Mouse (Mus musculus) lung, postnatal 14 days (tissue): Measurements from ENCODE around the gene Hmces.

Source experiments
- DNase-seq: peaks from one replicate; pipeline ENCODE4 v3.0.0; 2021

Gene Hmces

GRCm38 (mm10) chr6:87913661-87914325, at the start of gene Hmces:
TSS of gene Hmces (plus strand) at chr6:87913935.
- DNase-seq: peak; percentile 77

GRCm38 (mm10) chr6:87866211-87866610, 47.5 kb upstream of the Hmces start:
- no peak for DNase-seq

DNA sequence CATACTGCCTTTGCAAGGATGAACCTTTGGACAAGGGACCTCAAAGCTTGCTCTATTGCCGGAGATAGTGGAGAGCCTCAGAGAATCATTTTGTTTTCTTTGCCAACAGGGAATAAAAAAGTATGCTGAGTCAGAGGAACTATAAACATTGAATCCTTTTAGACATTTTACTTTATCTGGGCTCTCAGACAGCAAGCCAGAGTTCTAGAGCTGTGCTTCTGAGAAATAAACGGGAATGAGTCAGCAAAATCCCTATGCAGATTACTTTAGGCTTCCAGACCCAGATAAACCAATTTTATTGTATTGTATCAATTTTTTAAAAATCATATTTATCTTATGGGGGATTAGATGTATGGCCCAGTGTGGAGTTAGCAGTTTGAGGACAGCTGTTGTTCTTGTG, 46.5 kb upstream of the Hmces start:
- DNase-seq: no peak

DNA sequence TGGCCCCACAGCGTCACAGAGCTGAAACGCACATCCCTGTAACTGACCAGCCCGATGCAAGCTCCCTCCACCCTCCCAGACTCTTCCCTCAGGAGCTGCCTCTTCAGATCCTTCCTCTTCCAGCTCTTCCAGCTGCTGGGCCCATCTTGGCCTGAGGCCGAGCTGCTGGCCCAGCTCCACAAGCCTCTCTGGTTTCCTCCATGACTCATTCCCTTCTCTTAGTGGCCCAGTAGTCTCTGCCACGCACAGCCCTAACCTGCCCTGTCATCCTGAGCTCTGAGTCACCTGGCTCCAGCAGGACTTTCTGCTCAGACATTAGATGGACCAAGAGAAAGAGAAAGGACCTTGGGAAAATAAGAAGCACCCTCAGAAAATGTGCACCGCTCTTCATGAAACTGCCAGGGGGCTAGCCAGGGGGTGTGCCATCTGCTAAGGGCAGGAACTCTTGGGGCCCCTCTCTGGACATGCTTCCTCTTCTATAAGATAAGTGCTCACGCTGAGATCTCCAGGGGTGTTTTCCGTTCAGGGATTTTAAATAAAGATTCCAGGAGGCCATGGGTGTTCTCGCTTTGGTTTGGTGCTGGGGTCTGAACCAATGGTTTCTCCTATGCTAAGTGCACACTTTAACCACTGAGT, 44.7 kb upstream of the Hmces start:
- peak; percentile 82 for DNase-seq

- no peak for DNase-seq
Observed at GRCm38 (mm10) chr6:87870440-87870839, 43.3 kb upstream of the Hmces start.

GRCm38 (mm10) chr6:87871240-87871639, 42.5 kb upstream of the Hmces start:
- no peak for DNase-seq

DNA sequence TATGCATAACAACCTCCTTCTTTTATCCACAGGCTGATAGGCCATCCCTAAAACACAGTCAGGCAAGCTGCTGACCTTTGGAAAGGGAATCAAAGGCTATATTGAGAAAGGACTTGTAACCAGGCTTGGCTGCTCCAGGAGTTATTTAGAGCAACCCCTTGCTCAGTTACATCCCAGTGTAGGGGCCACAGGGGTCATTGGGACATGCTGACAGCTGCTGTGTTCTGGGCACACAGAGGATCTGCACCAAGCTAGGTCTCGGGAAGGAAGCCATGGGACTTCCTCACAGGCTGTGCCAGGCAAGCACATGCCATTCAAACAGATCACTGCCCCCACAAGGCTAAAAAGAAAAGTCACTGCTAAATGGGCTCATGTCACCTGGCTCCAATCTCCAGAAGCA, 40.6 kb upstream of the Hmces start:
- no peak for DNase-seq

- DNase-seq: no peak
Observed at GRCm38 (mm10) chr6:87873963-87874362, 39.8 kb upstream of the Hmces start.

GRCm38 (mm10) chr6:87875083-87875482, 38.7 kb upstream of the Hmces start:
- DNase-seq: no peak

GRCm38 (mm10) chr6:87875562-87875961, 38.2 kb upstream of the Hmces start:
- DNase-seq: no peak

- peak; percentile 27 for DNase-seq
Observed at GRCm38 (mm10) chr6:87876068-87876643, 37.6 kb upstream of the Hmces start.

DNA sequence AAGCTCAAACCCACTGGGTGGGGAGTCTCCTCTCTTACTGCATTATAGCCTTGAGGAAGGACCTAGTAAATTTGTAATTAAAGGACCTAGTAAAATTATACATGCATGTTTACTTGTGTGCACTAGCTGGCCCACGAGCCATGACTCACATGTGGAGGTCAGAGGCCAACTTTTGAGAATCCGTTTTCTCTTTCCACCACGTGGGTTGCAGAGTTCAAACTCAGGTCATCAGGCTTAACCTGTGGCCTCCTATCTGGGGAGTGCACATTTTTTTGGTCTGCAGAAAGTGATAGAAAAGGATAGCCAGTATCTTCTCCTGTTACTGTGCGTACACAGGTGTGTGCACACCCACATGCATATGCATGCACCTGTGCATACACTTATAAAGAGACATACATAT, 34.7 kb upstream of the Hmces start:
- DNase-seq: no peak

DNA sequence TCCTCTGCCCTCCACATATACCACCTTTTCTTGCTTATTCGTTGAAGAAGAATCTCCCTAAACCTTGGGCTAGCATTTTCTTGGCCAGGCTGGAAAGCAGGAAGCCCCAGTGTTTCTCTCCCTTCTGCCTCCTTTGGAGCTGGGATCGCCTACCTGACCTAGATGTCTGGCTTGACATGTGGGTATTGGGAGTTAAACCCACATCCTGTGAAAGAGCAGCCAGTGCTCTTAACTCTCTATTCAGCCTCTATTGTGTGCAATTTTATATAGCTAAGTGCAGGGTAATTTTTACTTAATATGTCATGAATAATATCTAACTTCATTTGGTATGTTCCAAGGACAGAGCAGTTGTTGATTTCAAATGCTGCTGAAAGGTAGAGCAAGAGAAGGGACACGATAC, 34.1 kb upstream of the Hmces start:
- DNase-seq: no peak

GRCm38 (mm10) chr6:87882221-87882620, 31.5 kb upstream of the Hmces start:
- no peak for DNase-seq

DNA sequence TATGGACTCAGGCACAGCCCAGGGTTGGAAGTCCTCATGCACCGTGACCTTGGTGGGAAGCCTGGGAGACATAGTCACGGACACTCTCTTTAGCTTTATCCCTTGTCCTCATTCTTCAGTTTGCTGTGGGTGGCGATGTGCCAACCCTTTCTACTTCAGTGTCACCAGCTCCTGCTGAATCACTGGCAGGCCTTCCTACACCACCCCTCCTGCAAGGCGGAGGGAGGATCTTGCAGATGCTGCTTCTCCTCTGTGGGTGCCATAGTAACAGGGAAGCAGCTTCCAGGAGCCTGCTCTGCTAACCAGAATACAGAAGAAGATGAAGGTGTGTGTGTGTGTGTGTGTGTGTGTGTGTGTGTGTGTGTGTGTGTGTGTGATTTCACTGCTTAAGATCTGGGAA, 30.9 kb upstream of the Hmces start:
- no peak for DNase-seq

DNA sequence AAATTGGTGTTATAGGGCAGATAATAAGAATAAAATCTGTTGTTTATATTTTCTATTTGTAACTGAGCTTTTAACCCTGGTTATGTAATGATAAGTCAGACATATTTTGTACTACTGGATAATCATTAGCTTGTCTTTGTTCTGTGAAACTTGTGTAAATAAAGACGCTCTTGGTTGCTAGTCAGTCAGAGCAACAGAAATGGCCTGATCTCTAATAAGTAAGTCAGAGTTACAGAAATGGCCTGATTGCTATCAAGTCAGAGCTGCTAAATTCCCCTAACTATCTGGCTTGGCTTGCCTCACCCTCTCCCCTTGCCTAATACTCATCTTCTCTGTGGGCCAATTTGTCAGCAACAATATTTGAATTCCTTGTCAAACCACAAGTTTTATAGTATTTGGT, 27.0 kb upstream of the Hmces start:
- DNase-seq: no peak

DNA sequence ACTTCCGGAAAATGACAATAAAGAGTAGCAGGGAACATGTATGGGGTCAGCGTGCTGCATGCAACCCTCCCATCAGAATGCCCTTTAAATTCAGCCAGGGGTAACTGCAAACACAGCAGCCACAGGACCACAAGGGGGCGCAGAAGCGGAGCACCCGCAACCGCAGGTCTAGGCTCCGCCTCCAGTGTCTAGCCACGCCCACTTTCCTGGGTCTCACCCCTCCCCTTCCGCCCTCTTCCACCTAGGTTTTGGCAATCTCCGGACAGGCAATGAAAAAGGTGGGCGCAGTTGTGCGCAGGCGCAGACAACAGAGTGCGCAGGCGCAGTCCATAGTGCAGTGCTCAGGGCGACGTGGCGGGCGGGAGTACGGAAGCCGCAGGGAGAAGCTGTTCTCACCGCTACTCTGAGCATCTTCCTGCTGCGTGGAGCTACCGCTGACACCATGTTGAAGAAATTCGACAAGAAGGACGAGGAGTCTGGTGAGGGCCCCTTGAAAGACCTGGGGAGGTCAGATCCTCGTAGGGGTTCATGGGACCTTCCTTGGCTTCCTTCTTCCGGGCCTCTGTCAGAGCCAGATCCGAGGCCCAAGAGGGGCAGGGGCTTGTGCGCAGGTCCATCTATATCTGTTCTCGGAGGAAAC, 26.0 kb upstream of the Hmces start, which contains the start of gene Copg1:
Copg1 (plus strand) TSS at position 221 of the 640 bp plus-strand sequence.
- peak; percentile 100 for DNase-seq

- no peak for DNase-seq
Observed at GRCm38 (mm10) chr6:87893931-87894330, 19.8 kb upstream of the Hmces start.

DNA sequence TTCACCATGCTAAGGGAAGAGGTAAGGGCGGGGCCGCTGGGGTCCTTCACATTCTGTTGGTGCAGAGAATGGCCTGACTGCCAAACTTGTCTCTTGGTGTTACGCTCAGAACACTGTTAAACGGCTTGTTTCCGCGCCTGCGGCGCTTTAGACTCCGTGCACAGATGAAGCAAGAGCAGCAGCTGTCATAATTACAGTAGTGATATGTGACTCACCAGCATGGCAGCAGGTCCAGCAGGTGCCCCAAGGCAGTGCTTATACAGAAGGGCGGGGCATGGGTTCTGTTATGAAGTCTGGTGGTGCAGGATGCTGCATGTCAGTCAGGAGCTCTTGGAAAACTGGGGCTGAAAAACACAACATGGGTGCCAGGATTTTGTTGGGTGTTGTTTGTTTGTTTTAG, 15.7 kb upstream of the Hmces start:
- no peak for DNase-seq

DNA sequence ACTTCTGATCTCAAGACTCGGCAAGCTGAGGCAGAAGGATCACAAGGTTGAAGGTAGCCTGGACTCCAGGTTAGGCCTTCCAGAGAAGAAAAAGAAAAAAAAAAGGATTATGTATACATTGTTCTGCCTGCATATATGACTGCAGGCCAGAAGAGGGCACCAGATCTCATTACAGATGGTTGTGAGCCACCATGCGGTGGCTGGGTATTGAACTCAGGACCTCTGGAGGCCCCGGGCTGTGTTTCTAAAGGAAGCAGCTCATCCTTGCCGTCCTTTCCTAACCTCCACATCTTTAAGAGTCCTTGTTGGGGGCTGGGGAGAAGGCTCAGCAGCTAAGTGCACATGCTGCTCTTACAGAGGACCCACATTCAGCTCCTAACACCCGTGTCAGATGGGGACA, 7.1 kb upstream of the Hmces start:
- no peak for DNase-seq

- no peak for DNase-seq
Observed at GRCm38 (mm10) chr6:87909181-87909580, 4.6 kb upstream of the Hmces start.

GRCm38 (mm10) chr6:87911559-87911958, 2.2 kb upstream of the Hmces start:
- no peak for DNase-seq

DNA sequence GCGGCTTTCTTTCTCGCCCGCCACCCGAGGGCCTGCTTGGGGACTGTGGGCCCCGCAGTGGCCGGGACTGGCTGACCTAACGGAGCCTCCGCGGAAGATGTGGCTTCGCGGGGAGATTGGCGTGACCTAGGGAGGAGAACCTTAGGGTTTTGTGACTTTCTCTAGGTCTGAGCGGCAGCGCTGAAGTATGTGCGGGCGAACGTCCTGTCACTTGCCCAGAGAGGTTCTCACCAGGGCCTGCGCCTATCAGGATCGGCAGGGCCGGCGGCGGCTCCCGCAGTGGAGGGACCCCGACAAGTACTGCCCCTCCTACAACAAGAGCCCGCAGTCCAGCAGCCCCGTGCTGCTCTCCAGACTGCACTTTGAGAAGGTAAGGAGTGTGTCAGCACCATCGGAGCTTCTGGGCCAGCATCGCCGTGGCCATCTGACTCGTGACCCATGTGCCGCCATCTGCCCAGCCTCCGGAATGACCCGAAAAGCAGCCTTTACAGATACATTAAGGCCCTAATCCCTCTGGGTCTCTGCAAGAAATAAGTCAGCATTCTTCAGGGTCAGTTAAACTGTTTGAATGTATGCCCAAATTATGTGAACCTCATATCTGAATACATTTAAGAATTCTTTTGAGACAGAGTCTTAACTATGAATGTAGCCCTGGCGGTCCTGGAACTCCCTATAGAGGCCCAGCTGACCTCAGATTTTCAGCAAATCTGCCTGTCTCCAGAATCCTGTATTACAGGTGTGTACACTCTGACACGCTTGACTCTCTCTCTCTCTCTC, 779 bp downstream of the Hmces start:
- DNase-seq: peak; percentile 42
